Mouse (Mus musculus) T-helper 17 cell (primary cell): ENCODE results near the gene Rnase10.
"Not testable (repeated sequence)": the region's sequence is repeated elsewhere in the genome, so short reads cannot be mapped to it uniquely, and the experiment has no call there.

Experiments used
- in situ Hi-C, 2 experiments: fragments of 300-600 bp; cut with MboI, MseI; formaldehyde crosslinking; loops; 1 replicate in 1 of 2; 2 replicates in 1 of 2; pipeline ENCODE4 v1.15.1; 2025; ENCODE audit warnings: high pct_unique_total_duplicates in 2 of 2

Rnase10 gene

GRCm38 (mm10) chr14:51009572-51009971 lies 2.0 kb downstream of the Rnase10 start:
- in situ Hi-C loops: no loop called here

GRCm38 (mm10) chr14:51014724-51015123 lies 7.2 kb downstream of the Rnase10 start:
- in situ Hi-C loops: not testable (repeated sequence)

DNA sequence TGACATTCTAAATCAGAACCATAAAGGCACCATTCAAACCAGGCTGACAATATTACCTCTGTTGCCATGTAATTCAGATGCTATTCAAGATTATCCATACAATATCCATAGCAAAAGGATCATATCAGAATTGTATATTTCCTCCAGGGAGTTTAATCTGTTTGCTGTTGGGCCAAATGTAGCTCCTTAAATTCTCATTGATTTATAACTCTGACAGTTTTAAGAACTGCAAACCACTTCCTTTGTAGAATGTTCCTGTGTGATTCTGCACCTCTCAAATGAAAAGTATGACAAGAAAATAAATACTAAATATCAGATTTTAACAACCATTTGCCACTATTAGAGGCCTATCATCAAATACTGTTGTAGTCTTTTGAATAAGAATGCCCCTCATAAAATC lies 8.2 kb downstream of the Rnase10 start:
- in situ Hi-C loops: no loop called here

- in situ Hi-C loops: no loop called here
These were observed 9.7 kb downstream of the Rnase10 start for GRCm38 (mm10) chr14:51017256-51017655.

- in situ Hi-C loops: loop anchor here (5.0 to 10.0 kb wide), 4 partner anchors 36 to 1309 kb away; no protein-coding TSS in a partner anchor
These were observed 15.9 kb downstream of the Rnase10 start for GRCm38 (mm10) chr14:51023457-51023856.

- in situ Hi-C loops: loop anchor here (5.0 to 10.0 kb wide), 4 partner anchors 37 to 1310 kb away; no protein-coding TSS in a partner anchor
These were observed 17.3 kb downstream of the Rnase10 start for GRCm38 (mm10) chr14:51024820-51025219.

DNA sequence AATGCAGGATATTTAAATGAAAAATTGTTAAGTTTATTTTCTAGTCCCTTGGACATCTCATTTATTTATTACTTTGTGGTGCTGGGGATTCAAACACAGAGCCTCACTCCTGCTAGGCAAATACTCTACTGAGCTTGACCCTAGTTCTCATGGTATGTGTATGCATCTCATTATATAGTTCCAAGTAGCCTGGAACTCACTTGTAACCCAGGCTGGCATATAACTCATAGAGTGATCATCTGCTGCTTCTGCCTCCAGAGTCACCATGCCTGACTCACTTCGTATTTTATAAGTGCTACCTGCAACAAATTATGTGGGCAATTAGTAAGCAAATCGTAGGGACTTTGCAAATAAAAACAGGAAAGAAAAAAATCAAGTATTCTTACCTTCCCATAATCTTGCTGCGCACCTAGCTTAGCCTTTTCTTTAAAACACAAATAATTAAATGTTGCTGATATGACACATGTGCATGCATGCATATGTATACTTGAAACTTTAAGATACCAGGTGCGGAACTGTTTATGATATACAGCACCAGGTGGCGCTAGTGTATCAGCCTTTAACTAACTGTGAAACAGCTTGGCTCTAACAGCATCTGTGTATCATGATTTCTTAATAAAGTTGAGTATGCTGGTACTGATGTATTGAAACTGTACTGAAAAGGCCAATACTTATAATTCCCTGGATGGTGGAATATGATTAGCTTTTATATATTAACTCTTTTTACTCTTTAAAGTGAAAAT lies 19.0 kb downstream of the Rnase10 start:
- in situ Hi-C loops: loop anchor here in 1 of 2 experiments (10.0 kb wide), 2 partner anchors 238 to 1312 kb away; no protein-coding TSS in a partner anchor

DNA sequence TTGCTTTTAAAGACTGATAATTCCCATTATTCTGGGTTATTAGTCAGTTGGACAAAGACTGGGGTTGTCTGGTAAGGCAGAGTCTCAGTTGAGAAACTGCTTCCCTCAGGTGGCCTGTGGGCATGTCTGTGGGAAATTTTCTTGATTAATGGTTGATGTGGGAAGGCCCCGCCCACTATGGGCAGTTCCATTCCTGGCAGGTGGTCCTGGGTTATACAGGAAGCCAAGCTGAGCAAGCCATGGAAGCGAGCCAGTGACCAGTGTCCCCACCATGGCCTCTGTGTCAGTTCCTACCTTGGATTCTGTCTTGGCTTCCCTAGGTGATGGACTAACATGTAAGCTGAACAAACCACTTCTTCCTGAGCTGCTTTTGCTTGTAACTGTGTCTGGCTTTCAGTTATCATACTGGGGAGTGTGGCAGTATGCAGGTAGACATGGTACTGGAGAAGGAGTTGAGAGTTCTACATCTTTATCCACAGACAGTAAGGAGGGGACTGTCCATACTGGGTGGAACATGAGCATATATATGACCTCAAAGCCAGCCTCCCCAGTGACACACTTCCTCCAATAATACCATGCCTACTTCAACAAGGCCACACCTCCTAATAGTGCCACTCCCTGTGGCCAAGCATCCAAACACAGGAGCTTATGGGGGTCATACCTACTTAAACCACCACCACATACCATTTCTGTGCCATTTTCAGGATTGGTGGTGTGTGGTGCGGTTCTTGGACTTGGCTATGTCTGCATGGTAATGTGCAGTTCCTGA lies 20.0 kb downstream of the Rnase10 start:
- in situ Hi-C loops: loop anchor here in 1 of 2 experiments (10.0 kb wide), 2 partner anchors 237 to 1313 kb away; no protein-coding TSS in a partner anchor

GRCm38 (mm10) chr14:51035206-51035605 lies 27.7 kb downstream of the Rnase10 start:
- in situ Hi-C loops: no loop called here

GRCm38 (mm10) chr14:51036214-51036613 lies 28.7 kb downstream of the Rnase10 start:
- in situ Hi-C loops: no loop called here

DNA sequence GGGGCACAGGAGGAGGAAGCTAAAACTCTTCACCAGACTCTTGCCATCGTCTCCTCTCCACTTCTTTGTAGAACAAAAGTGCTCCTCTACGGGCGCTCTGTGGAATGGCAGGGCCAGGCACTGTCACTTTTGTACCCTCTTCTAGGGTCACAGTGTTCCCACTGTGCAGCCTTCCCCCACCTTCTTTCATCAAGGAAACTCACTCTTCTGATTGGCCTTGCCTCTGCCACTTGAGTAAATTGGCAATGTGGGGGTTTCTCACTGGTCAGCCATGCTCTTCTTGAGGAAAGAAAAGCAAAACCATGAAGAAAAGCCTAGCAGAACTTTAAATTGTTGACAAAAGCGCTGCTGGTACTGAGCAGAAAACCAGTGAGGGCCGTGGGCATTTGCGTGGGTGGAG lies 34.2 kb downstream of the Rnase10 start, which contains the start of gene Rnase9:
Rnase9 (minus strand) TSS at position 101 of the 400 bp plus-strand sequence.
- in situ Hi-C loops: no loop called here

DNA sequence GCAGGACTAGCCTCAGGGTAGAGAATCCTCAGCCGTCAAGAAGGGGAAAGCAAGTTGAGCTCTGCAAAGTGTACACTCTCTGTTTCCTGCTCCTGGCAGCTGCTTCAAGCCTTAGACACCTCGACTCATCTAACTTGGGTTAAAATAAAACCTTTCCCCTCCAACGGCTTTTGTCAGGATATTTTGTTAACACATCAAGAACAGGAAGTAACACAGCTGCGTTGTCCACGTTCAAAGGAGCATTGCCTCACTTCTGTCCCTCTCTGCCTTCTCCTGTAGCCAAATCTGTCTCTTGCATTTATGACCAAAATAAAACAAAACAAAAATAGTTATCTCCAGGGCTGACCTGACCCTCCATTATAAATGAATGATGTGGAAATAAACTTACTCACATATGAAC lies 40.3 kb downstream of the Rnase10 start:
- in situ Hi-C loops: no loop called here

GRCm38 (mm10) chr14:51050063-51050462 lies 42.5 kb downstream of the Rnase10 start, which contains the start of gene Rnase11:
Rnase11 (minus strand) TSS chr14:51050163.
- in situ Hi-C loops: no loop called here

GRCm38 (mm10) chr14:51051941-51052340 lies 44.4 kb downstream of the Rnase10 start:
- in situ Hi-C loops: no loop called here

DNA sequence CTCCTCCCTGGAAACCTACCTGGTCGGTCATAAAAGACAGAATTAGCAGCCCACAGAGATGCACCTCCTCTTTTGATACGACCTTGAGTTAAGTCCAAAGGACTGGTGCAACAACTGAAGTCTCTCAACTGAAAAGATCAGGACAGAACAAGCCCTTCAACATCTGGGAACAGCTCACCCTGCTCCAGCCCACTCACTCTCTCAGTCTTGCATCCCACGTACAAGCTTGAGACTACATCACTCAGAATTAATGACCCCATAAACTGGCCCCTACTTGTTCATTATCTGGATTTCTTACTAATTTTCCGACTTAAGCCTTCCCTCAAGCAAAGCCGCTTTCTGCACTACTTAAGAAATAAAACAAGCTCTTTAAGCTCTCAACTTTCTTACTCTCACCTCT lies 45.6 kb downstream of the Rnase10 start:
- in situ Hi-C loops: no loop called here

- in situ Hi-C loops: no loop called here
These were observed 47.0 kb downstream of the Rnase10 start for GRCm38 (mm10) chr14:51054243-51055237.

- in situ Hi-C loops: no loop called here
These were observed 49.9 kb downstream of the Rnase10 start, which contains the start of gene Rnase12 for GRCm38 (mm10) chr14:51057401-51057831. Rnase12 (minus strand) TSS chr14:51057661.
